Mouse (Mus musculus) NIH3T3 (cell line): ENCODE data around the gene Vwf.

Source experiments
- DNase-seq: peaks from one replicate; pipeline ENCODE4 v3.0.0-alpha.2; 2012; ENCODE audit warnings: low read depth

The Vwf gene

GRCm38 (mm10) chr6:125588241-125588640 lies 41.7 kb downstream of the Vwf start:
- DNase-seq: no peak

GRCm38 (mm10) chr6:125589075-125589474 lies 42.5 kb downstream of the Vwf start:
- DNase-seq: no peak

GRCm38 (mm10) chr6:125590056-125590455 lies 43.5 kb downstream of the Vwf start:
- DNase-seq: no peak

- no peak for DNase-seq
These were observed 43.9 kb downstream of the Vwf start for GRCm38 (mm10) chr6:125590471-125590870.

GRCm38 (mm10) chr6:125591652-125592385 lies 45.2 kb downstream of the Vwf start:
- no peak for DNase-seq

- no peak for DNase-seq
These were observed 46.0 kb downstream of the Vwf start for GRCm38 (mm10) chr6:125592536-125592935.

GRCm38 (mm10) chr6:125594311-125594710 lies 47.7 kb downstream of the Vwf start:
- DNase-seq: no peak

GRCm38 (mm10) chr6:125594825-125595224 lies 48.3 kb downstream of the Vwf start:
- DNase-seq: no peak

GRCm38 (mm10) chr6:125596701-125597318 lies 50.2 kb downstream of the Vwf start:
- no peak for DNase-seq

- no peak for DNase-seq
These were observed 51.1 kb downstream of the Vwf start for GRCm38 (mm10) chr6:125597716-125598115.

- DNase-seq: peak; percentile 92
These were observed 53.5 kb downstream of the Vwf start for GRCm38 (mm10) chr6:125600036-125600558.

GRCm38 (mm10) chr6:125600669-125601068 lies 54.1 kb downstream of the Vwf start:
- no peak for DNase-seq

- no peak for DNase-seq
These were observed 54.6 kb downstream of the Vwf start for GRCm38 (mm10) chr6:125601190-125601589.

- peak; percentile 60 for DNase-seq
These were observed 55.2 kb downstream of the Vwf start for GRCm38 (mm10) chr6:125601748-125602147.

GRCm38 (mm10) chr6:125602354-125602753 lies 55.8 kb downstream of the Vwf start:
- DNase-seq: no peak

GRCm38 (mm10) chr6:125603234-125603633 lies 56.7 kb downstream of the Vwf start:
- DNase-seq: peak; percentile 64

- no peak for DNase-seq
These were observed 57.3 kb downstream of the Vwf start for GRCm38 (mm10) chr6:125603678-125604462.

GRCm38 (mm10) chr6:125604463-125605191 lies 58.1 kb downstream of the Vwf start:
- peak; percentile 93 for DNase-seq

GRCm38 (mm10) chr6:125609025-125609424 lies 62.5 kb downstream of the Vwf start:
- DNase-seq: no peak

- DNase-seq: no peak
These were observed 71.3 kb downstream of the Vwf start for GRCm38 (mm10) chr6:125617855-125618254.

- DNase-seq: peak; percentile 79
These were observed 74.2 kb downstream of the Vwf start for GRCm38 (mm10) chr6:125620764-125621163.

GRCm38 (mm10) chr6:125622434-125622833 lies 75.9 kb downstream of the Vwf start:
- DNase-seq: peak; percentile 62
